Mouse (Mus musculus): ENCODE data around the gene Mtch2.

DNA sequence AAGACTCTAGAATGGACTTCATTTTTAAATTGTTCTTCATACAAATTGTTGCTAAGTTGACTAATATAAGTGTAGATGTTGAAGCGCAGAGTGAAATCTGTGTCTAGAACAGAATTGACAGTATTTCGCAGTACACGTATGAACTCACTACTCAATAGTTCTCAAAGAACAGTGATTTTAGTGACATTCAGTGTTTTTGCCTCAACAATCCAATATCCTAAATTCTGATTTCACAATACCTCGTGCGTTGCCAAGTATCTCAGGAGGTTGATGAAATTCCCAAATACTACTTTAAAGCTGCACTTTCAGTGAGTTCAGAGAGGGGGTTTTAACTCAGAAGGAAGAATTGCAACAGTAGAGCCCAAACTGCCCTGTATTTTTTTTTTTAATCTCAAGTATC, 1.4 kb downstream of the Mtch2 start:
- TF ChIP-seq CTCF (IDR thresholded peaks at IDR 0.05; ENCODE audit: borderline replicate concordance, control insufficient read depth, extremely low read depth, insufficient read depth, low read length, poor library complexity): no peak
- TF ChIP-seq POLR2A (IDR thresholded peaks at IDR 0.05; ENCODE audit: control insufficient read depth, extremely low read depth, insufficient read depth, low read length, poor library complexity): no peak
